In the genomic region with DNA sequence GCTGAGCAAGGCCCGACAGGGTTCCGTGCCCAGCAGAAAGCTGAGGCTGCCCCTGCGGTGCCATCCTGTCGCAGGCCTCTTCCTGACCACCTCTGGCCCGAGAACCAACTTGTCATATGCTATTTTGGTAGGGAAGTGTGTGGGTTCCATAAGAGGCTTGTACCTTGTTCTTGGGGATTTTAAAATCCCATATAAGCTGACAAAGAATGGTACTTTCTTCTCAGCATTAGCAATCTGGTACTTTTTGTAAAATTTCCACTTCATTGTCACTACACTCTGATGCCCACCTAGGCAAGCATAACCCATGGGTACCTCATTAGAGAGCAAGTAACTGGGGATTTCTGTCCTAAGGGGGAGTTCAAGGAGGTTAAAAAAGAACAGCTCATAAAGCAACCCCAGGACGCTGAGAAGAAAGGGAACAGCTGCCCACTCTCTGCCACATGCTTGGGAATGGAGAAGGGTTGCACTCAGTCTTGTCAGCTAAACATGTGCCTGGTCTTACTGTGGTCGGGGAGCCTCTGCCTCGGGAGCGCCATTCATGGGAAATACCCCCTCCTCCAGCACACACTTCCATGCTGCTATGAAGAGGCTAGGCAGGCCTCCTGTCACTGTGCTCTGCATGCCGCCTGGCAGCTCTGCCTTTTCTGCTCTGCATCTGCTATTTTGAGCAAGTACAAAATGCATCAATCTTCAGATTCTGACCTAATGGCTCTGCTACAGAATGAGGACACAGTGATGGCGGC, we compare ENCODE assay signal across 9 mouse cellular contexts. TPM values are rescaled to one million over a fixed set of nuclear protein-coding genes. Genes with fewer than 3 reads are reported as not detected.
DNase-seq lines count a peak whose midpoint lies in the region; ATAC-seq and TF ChIP-seq lines count a peak whose summit lies in the region.
"Had no signal": no experiment of that assay in that cellular context is flagged by ENCODE, and none has a peak within 500 bp of the region (broad histone marks: within the 10 kb centered on the region; RNA-seq: fewer than 3 reads in every experiment).

No protein-coding gene starts in this region.

- H3K4me2 ChIP-seq in midbrain, embryonic 11.5 days, result no peak overlapping the region
- H3K4me2 ChIP-seq in hindbrain, embryonic 15.5 days, result no peak overlapping the region
- H3K4me2 ChIP-seq in neural tube, embryonic 14.5 days (ENCODE audit: low read depth, low read length), result no peak overlapping the region
- H3K4me2 ChIP-seq: liver, embryonic 12.5 days had no signal

- H3K27ac ChIP-seq in midbrain, embryonic 10.5 days (replicated peaks), result 0 out of 2 replicates have a peak overlapping the region, but pooled peaks have one; percentile 2
- no peak overlapping the region for H3K27ac ChIP-seq in midbrain, embryonic 11.5 days (ENCODE audit: low read depth, low read length)
- H3K27ac ChIP-seq in hindbrain, embryonic 15.5 days (replicated peaks), result peak overlapping the region; percentile 83
- peak overlapping the region; percentile 77 for H3K27ac ChIP-seq in neural tube, embryonic 14.5 days (ENCODE audit: low read depth, low read length)
- H3K27ac ChIP-seq in gastrocnemius, adult 2 months, result no peak overlapping the region
- H3K27ac ChIP-seq: liver, embryonic 12.5 days had no signal

- peaks cover 29% of the 10 kb centered on the region for H3K4me1 ChIP-seq in midbrain, embryonic 10.5 days
- H3K4me1 ChIP-seq in midbrain, embryonic 11.5 days (ENCODE audit: control insufficient read depth, insufficient read depth, low read length), result peaks cover 14% of the 10 kb centered on the region
- peaks cover 30% of the 10 kb centered on the region for H3K4me1 ChIP-seq in hindbrain, embryonic 15.5 days (replicated peaks)
- peaks cover 22% of the 10 kb centered on the region for H3K4me1 ChIP-seq in neural tube, embryonic 14.5 days (ENCODE audit: control insufficient read depth, insufficient read depth, low read length)

- no peaks in the 10 kb centered on the region for H3K36me3 ChIP-seq in midbrain, embryonic 10.5 days
- no peaks in the 10 kb centered on the region for H3K36me3 ChIP-seq in midbrain, embryonic 11.5 days (ENCODE audit: control insufficient read depth, insufficient read depth, low read length)
- H3K36me3 ChIP-seq in hindbrain, embryonic 15.5 days, result no peaks in the 10 kb centered on the region
- no peaks in the 10 kb centered on the region for H3K36me3 ChIP-seq in neural tube, embryonic 14.5 days (ENCODE audit: control insufficient read depth, insufficient read depth, low read length)
- H3K36me3 ChIP-seq: liver, embryonic 12.5 days had no signal

- H3K9ac ChIP-seq in midbrain, embryonic 11.5 days (ENCODE audit: low read length), result no peak overlapping the region
- H3K9ac ChIP-seq in hindbrain, embryonic 15.5 days, result peak overlapping the region; percentile 28
- H3K9ac ChIP-seq in neural tube, embryonic 14.5 days (replicated peaks; ENCODE audit: low read depth, low read length), result no peak overlapping the region; the same call in 1 of the 2 replicates
- H3K9ac ChIP-seq: liver, embryonic 12.5 days had no signal

- peak; percentile 17; the same call in 1 of the 2 replicates for ATAC-seq in frontal cortex, adult (ENCODE audit: low TSS enrichment)
- no peak for ATAC-seq in midbrain, embryonic 11.5 days (ENCODE audit: low FRiP score)
- peak; percentile 47; the same call in 1 of the 2 replicates for ATAC-seq in hindbrain, embryonic 15.5 days (ENCODE audit: low FRiP score, low read depth)
- ATAC-seq in neural tube, embryonic 14.5 days (ENCODE audit: low read depth), result peak; percentile 23; the same call in 1 of the 2 replicates
- ATAC-seq: liver, embryonic 12.5 days had no signal

- intact Hi-C loops in gastrocnemius, adult 2 months (cut with DNase I), result no loop called here

- no peak for TF ChIP-seq CTCF in gastrocnemius, adult 2 months (IDR thresholded peaks at IDR 0.05)

- WGBS in midbrain, embryonic 10.5 days, result 72% methylated on average over 11 of the region's 11 CpGs
- WGBS in midbrain, embryonic 11.5 days, result 75% methylated on average over 11 of the region's 11 CpGs
- 39% methylated on average over 11 of the region's 11 CpGs for WGBS in hindbrain, embryonic 15.5 days
- WGBS in neural tube, embryonic 14.5 days, result 41% methylated on average over 11 of the region's 11 CpGs

- H3K4me3 ChIP-seq in midbrain, embryonic 10.5 days, result no peak overlapping the region
- no peak overlapping the region for H3K4me3 ChIP-seq in midbrain, embryonic 11.5 days (ENCODE audit: low read depth, low read length)
- H3K4me3 ChIP-seq in hindbrain, embryonic 15.5 days, result no peak overlapping the region
- H3K4me3 ChIP-seq in neural tube, embryonic 14.5 days (ENCODE audit: low read depth, low read length), result no peak overlapping the region
- no peak overlapping the region for H3K4me3 ChIP-seq in gastrocnemius, adult 2 months
- H3K4me3 ChIP-seq: liver, embryonic 12.5 days had no signal

- H3K27me3 ChIP-seq in midbrain, embryonic 10.5 days (ENCODE audit: low read depth, poor library complexity, severe bottlenecking), result peaks cover 6% of the 10 kb centered on the region; the same call in 1 of the 2 replicates
- no peaks in the 10 kb centered on the region for H3K27me3 ChIP-seq in midbrain, embryonic 11.5 days (ENCODE audit: control insufficient read depth, insufficient read depth, low read length)
- H3K27me3 ChIP-seq in hindbrain, embryonic 15.5 days, result no peaks in the 10 kb centered on the region
- no peaks in the 10 kb centered on the region for H3K27me3 ChIP-seq in neural tube, embryonic 14.5 days (ENCODE audit: control insufficient read depth, insufficient read depth, low read length)
- H3K27me3 ChIP-seq: liver, embryonic 12.5 days had no signal

- H3K9me3 ChIP-seq in midbrain, embryonic 10.5 days (replicated peaks), result no peaks in the 10 kb centered on the region
- H3K9me3 ChIP-seq in midbrain, embryonic 11.5 days (ENCODE audit: control insufficient read depth, low read length), result no peaks in the 10 kb centered on the region
- H3K9me3 ChIP-seq in hindbrain, embryonic 15.5 days, result no peaks in the 10 kb centered on the region
- no peaks in the 10 kb centered on the region for H3K9me3 ChIP-seq in neural tube, embryonic 14.5 days (ENCODE audit: control insufficient read depth, low read length)
- H3K9me3 ChIP-seq: liver, embryonic 12.5 days had no signal

- DNase-seq in frontal cortex, postnatal 25 days (ENCODE audit: low spot score in 2 of 2), result no peak
- DNase-seq in midbrain, embryonic 10.5 days (ENCODE audit: low spot score), result no peak
- DNase-seq in midbrain, embryonic 11.5 days (ENCODE audit: low spot score, missing footprints), result no peak
- no peak for DNase-seq in adrenal gland, adult 8-10 months
- no peak for DNase-seq in gastrocnemius, adult 2 months

RNA-seq across cellular contexts. Expression of a gene that starts 21.7 kb away (rescaled TPM):
- 5.2 and 11.2 TPM in 2 replicates for polyA plus RNA-seq in midbrain, embryonic 10.5 days (2016; fragmentation: Nextera tagmentation; extraction: Ambion mirVana)
- 16.3 and 16.6 TPM in 2 replicates for polyA plus RNA-seq in midbrain, embryonic 11.5 days (2014; fragmentation: Nextera tagmentation; extraction: Ambion mirVana)
- 81.6 and 90.9 TPM in 2 replicates for polyA plus RNA-seq in hindbrain, embryonic 15.5 days (2015; fragmentation: Nextera tagmentation; extraction: Ambion mirVana)
- 83.1 and 84.0 TPM in 2 replicates for polyA plus RNA-seq in neural tube, embryonic 14.5 days (2014; fragmentation: Nextera tagmentation; extraction: Ambion mirVana)
- 1 to 10 TPM; 2.4 to 3.9 (median 3.4) TPM for total RNA-seq in adrenal gland, adult 8-10 months (2022)
- under 1 TPM; 0.20 to 0.42 TPM for total RNA-seq in gastrocnemius, adult 2 months (2021)

Comparison
In these comparisons a context has a peak if more than half of its experiments do, and no peak if none do; other contexts are left out.
1. H3K27ac ChIP-seq: peak in midbrain, embryonic 10.5 days (single experiment), hindbrain, embryonic 15.5 days (single experiment) and neural tube, embryonic 14.5 days (single experiment); none in midbrain, embryonic 11.5 days (single experiment) and gastrocnemius, adult 2 months (single experiment).